Mouse (Mus musculus): ENCODE results near the gene Cotl1.
A peak's percentile ranks its signal among the peaks of the same experiment; 100 is the strongest.
"Not testable (repeated sequence)": the region's sequence is repeated elsewhere in the genome, so short reads cannot be mapped to it uniquely, and the experiment has no call there.

The Cotl1 gene

DNA sequence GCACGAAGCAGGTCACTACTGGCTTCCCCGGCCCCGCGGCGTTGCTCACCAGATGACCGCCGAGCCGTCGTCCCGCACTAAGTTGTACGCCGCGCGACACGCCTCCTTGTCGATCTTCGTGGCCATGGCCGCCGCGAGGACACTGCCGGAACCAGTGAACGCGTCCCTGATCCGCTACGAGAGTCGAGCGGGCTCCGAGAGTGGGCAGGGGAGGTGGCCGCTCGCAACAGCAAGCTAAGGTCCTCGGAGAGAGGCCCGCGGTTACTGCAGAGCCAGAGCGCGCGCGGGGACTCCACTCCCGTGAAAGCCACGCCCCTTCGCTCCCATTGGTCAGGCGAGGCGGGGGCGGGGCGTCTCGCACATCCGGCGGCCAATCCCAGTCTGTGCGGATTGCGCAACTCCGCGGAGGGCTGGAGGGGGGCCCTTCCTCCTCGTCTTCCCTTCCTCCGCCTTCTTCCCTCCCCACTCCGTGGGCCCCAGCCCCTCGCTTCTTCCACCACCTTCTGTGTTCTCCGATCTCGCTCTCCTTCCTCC lies at the start of gene Cotl1:
Gene Cotl1, minus strand, starts transcription at position 270 of the 534 bp plus-strand sequence.
- DNase-seq = peak; percentile 96 to 97

DNA sequence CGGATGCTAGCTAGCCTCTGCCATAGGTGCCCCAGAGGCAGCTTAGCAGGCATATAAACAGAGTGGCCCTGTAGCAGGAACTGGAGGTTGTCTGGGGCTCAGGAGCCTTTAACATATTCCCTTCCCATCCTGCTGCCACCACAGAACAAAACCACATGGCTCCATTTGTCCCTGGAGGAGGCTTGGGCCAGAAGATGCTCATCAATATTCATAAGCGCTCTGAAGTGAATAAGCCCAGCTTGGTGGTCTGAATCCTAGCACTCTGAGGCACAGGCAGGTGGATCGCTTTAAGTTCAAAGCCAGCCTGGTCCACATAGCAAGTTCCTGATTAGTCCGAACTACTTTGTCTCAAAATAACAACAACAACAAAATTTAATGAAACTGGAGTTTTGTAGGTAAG lies 47.7 kb upstream of the Cotl1 start:
- DNase-seq = no peak

GRCm38 (mm10) chr8:119887130-119887529 lies 46.8 kb upstream of the Cotl1 start:
- peak; percentile 15 to 37 for DNase-seq

- no peak for DNase-seq
These were observed 45.3 kb upstream of the Cotl1 start for GRCm38 (mm10) chr8:119885612-119886011.

DNA sequence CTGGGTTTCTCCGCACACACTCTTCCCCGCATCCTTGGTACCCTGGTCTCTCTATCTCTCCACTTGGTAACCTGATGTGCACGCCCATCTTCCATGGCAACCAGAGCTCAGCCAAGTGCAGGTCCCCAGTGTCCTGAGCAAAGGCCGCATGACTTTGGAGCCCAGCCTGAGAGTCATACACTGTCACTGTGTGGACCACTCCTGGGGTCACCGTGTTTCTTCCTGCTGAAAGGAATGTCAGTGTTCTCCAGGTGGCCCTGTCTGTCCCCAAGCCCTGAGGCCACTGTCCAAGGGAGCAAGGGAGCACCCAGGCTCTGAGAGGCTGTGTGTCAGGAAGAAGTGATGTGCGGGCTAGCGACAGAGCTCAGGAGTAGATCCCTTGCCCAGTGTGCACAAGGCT lies 42.9 kb upstream of the Cotl1 start:
- DNase-seq = no peak

DNA sequence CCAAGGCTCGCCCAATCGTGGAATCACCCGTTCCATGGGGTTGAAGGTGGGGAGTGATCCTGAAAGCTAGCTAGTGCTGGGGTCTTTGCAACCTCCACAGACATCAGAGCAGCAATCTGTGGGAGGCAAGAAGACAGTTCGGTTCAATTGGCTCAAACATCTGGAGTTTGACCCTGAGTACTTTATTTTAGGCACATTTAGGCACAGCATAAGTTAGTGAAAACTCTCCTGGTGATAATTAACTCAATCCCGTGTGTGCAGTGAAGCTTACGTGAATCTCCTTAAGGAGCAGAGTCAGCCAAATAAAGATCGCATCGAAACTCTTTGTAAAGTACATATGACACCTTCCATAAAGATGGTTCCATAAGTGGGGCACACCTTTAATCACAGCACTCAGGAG lies 41.6 kb upstream of the Cotl1 start:
- no peak for DNase-seq

GRCm38 (mm10) chr8:119881301-119881700 lies 41.0 kb upstream of the Cotl1 start:
- DNase-seq = peak; percentile 25 to 56

DNA sequence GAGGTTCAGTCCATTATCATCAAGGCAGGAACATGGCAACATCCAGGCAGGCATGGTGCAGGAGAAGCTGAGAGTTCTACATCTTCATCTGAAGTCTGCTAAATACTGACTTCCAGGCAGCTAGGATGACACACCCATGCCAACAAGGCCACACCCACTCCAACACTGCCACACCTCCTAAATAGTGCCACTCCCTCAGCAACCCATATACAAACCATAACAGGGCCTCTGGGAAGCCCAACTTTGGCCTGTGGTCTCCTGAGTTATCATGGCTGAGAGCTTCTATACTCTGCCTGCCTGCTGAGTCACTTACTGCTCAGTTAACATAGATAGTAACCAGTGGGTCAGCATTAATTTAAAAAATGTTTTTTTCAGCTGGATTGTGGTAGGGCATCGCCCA lies 32.8 kb upstream of the Cotl1 start:
- no peak for DNase-seq

DNA sequence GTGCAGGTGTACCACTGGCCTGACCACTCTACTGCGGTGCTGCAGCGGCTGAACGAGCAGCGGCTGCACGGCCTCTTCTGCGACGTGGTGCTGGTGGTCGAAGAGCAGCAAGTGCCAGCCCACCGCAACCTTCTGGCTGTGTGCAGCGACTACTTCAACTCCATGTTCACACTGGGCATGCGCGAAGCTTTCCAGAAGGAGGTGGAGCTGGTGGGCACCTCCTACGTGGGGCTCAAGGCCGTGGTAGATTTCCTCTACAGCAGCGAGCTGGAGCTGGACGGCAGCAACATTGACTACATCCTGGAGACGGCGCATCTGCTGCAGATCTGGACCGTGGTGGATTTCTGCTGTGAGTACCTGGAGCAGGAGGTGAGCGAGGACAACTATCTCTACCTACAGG lies 29.3 kb upstream of the Cotl1 start:
- DNase-seq = no peak

DNA sequence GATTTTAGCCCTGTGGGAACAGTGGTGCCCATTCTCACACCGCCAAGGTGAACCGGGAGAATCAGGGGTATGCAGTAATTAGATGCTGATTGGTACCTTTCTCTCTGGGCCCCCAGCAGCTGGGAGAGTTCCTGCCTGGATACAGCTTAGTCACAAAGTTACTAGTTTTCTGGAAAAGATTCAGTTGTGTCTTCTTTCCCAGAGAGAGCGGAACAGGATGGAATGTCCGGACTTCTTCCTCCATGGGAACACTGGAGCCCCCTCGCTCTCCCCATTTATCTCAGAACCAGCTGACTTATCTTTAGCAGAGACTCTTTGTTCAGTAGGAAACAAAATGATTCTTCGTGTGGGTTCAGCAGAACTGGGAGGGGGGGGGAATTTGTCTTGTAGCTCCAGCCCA lies 22.4 kb upstream of the Cotl1 start:
- no peak for DNase-seq

- DNase-seq = no peak
These were observed 22.0 kb upstream of the Cotl1 start for GRCm38 (mm10) chr8:119862390-119862734.

- peak; percentile 98 for DNase-seq
These were observed 21.5 kb upstream of the Cotl1 start, which contains the start of gene Klhl36 for GRCm38 (mm10) chr8:119861706-119862389. Gene Klhl36 (plus strand): TSS chr8:119862266.

DNA sequence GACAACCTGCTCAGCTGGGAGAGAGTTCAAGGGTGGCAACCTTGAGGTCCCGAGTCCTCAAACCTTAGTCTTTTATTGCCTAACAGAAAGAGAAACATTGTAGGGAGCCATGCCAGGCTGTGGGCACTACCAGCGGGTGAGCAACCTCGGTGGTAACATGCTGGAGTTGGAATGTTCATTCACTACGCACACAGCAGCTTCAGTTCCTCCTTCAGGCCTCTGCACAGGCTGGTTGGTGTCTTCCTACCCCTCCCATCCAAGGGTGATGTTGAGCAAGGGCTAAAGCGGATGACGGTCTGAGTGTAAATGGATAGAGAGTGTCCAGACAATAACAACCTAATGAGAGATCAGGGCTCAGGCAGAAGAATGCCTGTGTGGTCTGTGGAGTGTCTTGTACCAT lies 17.4 kb upstream of the Cotl1 start:
- peak; percentile 20 to 30 for DNase-seq

GRCm38 (mm10) chr8:119855656-119856055 lies 15.3 kb upstream of the Cotl1 start:
- no peak for DNase-seq

GRCm38 (mm10) chr8:119854035-119854434 lies 13.7 kb upstream of the Cotl1 start:
- no peak for DNase-seq

DNA sequence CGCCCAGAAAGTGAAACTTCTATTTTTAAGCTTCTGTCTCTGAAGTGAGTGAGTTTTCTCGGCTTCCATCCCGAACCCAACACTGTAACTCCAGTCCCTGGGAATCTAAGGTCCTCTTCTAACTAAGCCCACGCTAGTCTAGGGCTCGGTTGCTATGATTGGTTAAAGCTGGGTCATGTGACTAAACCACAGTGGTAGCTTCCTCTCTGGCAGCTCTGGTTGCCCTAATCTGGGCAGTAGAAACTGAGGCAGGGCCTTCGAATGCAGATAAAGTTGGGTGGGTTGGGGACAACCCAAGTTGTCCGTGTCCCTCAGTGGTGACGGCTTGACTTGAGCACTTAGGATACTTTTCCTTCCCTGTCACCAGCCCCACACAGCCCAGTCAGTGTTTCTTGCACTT lies 13.2 kb upstream of the Cotl1 start:
- no peak for DNase-seq

DNA sequence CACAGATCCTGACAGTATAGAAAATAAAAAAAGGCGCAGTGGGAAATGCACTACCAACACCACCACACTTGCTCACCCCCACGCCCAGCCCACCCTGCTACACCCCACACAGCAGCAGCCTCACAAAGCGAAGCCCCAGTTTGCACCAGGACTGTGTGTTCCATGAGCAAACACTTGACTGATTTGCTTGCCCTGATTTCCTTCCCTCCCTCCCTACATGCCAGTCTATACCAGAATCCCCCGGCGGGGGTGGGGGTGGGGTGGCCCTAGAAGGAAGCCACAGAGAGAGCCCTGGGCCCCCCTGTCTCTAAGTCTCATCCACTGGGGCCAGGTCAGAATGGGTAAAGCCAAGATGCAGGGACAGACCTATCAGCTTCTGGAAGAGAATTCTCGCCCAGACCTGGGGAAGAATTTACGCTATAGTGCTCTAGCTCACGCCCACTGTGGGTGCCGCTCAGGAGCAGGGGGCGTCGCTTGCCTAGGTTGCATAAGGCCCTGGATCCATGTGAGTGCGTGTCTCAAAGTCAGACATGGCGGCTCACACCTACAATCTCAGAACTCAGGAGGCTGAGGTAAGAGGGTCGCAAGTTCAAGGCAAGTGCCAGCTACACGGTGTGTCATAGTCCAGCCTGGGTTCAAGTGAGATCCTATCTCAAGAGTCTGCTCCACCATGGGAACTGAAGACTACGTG lies 7.0 kb upstream of the Cotl1 start:
- DNase-seq = no peak

- DNase-seq = not testable (repeated sequence)
These were observed 5.4 kb upstream of the Cotl1 start for GRCm38 (mm10) chr8:119845741-119846140.

DNA sequence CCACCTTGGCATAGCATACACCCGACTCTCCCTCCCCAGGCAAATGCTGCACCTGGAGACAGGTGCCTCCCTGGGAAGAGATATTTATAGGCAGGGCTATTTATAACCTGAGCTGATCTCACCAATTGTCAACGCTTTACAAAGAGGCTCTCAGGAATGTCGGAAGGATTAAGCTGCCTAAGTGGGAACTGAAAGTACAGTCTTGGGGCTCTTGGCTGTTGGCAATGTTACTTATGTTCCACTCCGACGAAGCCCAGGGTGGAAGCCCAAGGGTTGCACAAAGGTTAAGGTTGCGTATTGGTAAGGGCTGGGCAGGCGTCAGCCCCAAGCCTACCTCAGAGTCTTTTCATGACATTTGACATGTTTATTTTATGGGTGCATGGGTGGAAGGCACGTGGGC lies 4.2 kb upstream of the Cotl1 start:
- peak; percentile 50 to 74 for DNase-seq

DNA sequence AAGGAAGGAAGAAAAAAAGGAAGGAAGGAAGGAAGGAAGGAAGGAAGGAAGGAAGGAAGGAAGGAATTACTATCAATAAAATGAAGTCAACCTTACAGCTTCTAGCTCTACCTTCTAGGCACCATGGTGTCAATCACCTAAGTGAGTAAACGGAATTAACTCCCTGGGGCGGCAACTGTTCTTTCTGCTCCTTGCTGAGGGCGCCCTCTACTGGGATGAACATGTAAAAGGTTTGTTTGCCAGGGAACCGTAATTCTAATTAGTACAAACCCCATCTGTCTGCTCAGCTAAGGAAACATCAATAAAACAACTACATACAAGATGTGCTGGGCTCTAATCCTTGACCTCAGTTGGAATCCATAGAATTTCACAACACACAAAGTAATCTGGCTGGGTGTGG lies 3.1 kb upstream of the Cotl1 start:
- DNase-seq = peak; percentile 74 to 83

GRCm38 (mm10) chr8:119840905-119841411 lies 614 bp upstream of the Cotl1 start:
- DNase-seq = peak in 1 of 2 experiments; percentile 21

- no peak for DNase-seq
These were observed 824 bp downstream of the Cotl1 start for GRCm38 (mm10) chr8:119839419-119840021.

DNA sequence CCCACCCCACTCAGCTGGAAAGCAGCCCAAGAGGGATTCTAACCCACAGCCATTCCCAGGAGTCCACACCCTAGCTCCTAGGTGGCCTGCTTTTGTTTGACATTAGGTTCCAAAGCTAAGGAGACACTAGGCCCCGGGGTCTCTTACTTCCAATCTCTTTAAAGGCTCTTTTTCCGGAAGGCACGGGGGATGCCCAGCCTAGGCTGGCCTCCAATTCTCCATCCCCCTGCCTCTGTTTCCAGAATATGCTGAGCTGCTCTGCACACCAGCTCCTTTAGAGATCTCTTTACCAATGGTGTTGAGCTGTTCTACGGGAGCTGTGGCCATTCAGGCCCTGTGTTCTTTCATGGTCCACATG lies 1.4 kb downstream of the Cotl1 start:
- DNase-seq = no peak

Measured in lung, adult 18-20 months (tissue).